Mouse (Mus musculus) lung, postnatal 0 days (tissue): ENCODE measurements around the gene Them4. TPM values are rescaled to one million over a fixed set of nuclear protein-coding genes. Genes with fewer than 3 reads are reported as not detected.
"Not testable (repeated sequence)": the region's sequence is repeated elsewhere in the genome, so short reads cannot be mapped to it uniquely, and the experiment has no call there.

Source experiments
- ATAC-seq: fragments of 200-750 bp; cut with Nextera tagmentation; 2 replicates; pipeline ENCODE4 v1.8.0; 2017; ENCODE audit warnings: moderate library complexity
- DNase-seq: peaks from one replicate; pipeline ENCODE4 v3.0.0-alpha.2; 2016; ENCODE audit warnings: low spot score
- H3K27ac ChIP-seq: fragments of 300-500 bp; sonication (generic); 2 replicates; pipeline ENCODE4 v1.5.1; 2014; ENCODE audit warnings: antibody characterized with exemption, mild to moderate bottlenecking, low read length, mixed read lengths
- H3K27me3 ChIP-seq: fragments of 300-500 bp; sonication (generic); replicated peaks from 2 replicates; pipeline ENCODE4 v1.6.1; 2014; ENCODE audit warnings: low read length, mixed read lengths; ENCODE audit not compliant: insufficient read depth
- H3K36me3 ChIP-seq: fragments of 300-500 bp; sonication (generic); 2 replicates; pipeline ENCODE4 v1.6.1; 2014; ENCODE audit warnings: low read length, mixed read lengths; ENCODE audit not compliant: insufficient read depth
- H3K4me1 ChIP-seq: fragments of 300-500 bp; sonication (generic); 2 replicates; pipeline ENCODE4 v1.6.1; 2014; ENCODE audit warnings: antibody characterized with exemption, low read depth, low read length, mixed read lengths; ENCODE audit not compliant: insufficient read depth
- H3K4me2 ChIP-seq: fragments of 300-500 bp; sonication (generic); replicated peaks from 2 replicates; pipeline ENCODE4 v1.6.1; 2014; ENCODE audit warnings: low read depth, mild to moderate bottlenecking, low read length, moderate library complexity, mixed read lengths
- H3K4me3 ChIP-seq: fragments of 300-500 bp; sonication (generic); 2 replicates; pipeline ENCODE4 v1.5.1; 2014; ENCODE audit warnings: low read depth, low read length
- H3K9ac ChIP-seq: fragments of 300-500 bp; sonication (generic); replicated peaks from 2 replicates; pipeline ENCODE4 v1.6.1; 2014; ENCODE audit warnings: low read depth, mild to moderate bottlenecking
- H3K9me3 ChIP-seq: fragments of 300-500 bp; sonication (generic); 2 replicates; pipeline ENCODE4 v1.6.1; 2016; ENCODE audit warnings: low read length, mixed read lengths
- CTCF ChIP-seq: IDR thresholded peaks from 2 replicates; pipeline ENCODE4 v1.5.1; 2016; ENCODE audit warnings: antibody characterized with exemption, mild to moderate bottlenecking
- EP300 ChIP-seq: IDR thresholded peaks from 2 replicates; pipeline ENCODE4 v1.6.1; 2016; ENCODE audit warnings: antibody characterized with exemption, mild to moderate bottlenecking, control low read depth
- WGBS: fragments of 180-500 bp; shearing (Covaris S2); extraction: QIAGEN DNeasy Blood & Tissue Kit; methylation state at CpG from one replicate; pipeline ENCODE4 v1.1.7; 2014; 5-methylcytosine and 5-hydroxymethylcytosine counted together
- polyA plus RNA-seq: library from polyadenylated mRNA; unstranded; fragments of >200 nt; fragmentation: Nextera tagmentation; extraction: Ambion mirVana; gene quantifications from 2 replicates; pipeline ENCODE4 v1.2.1, GENCODE M21; 2015

Gene Them4
- polyA plus RNA-seq = 7.6 and 7.7 TPM in 2 replicates

- ATAC-seq = peak; percentile 100
- H3K4me1 ChIP-seq = no peaks in the 10 kb centered on the region
- no peaks in the 10 kb centered on the region for H3K9me3 ChIP-seq
- H3K4me2 ChIP-seq = peak within 1 kb of the TSS; percentile 65
- H3K27ac ChIP-seq = peak within 1 kb of the TSS; percentile 80
- DNase-seq = peak; percentile 99
- H3K4me3 ChIP-seq = peak within 1 kb of the TSS; percentile 63
- H3K36me3 ChIP-seq = no peaks in the 10 kb centered on the region
- WGBS = 1% methylated on average over 47 of the region's 47 CpGs
- no peaks in the 10 kb centered on the region for H3K27me3 ChIP-seq
- TF ChIP-seq CTCF = no peak; the same call in 1 of the 2 replicates
- peak; percentile 46; the same call in 1 of the 2 replicates for TF ChIP-seq EP300
- H3K9ac ChIP-seq = peak within 1 kb of the TSS; percentile 54
Measured at GRCm38 (mm10) chr3:94309633-94310363, at the start of gene Them4. TSS of gene Them4 (plus strand) at chr3:94310089.

GRCm38 (mm10) chr3:94260598-94260997 lies 49.3 kb upstream of the Them4 start:
- ATAC-seq = no peak
- no peak for DNase-seq
- TF ChIP-seq CTCF (peak; percentile 39), EP300 (no peak)

GRCm38 (mm10) chr3:94263736-94264135 lies 46.2 kb upstream of the Them4 start, which contains the start of gene Gm4778:
TSS of gene Gm4778 (plus strand) at chr3:94264036.
- no CpG with 5 or more reads among the region's 1 CpGs for WGBS
- not testable (repeated sequence) for H3K4me3 ChIP-seq, H3K27ac ChIP-seq, DNase-seq, H3K27me3 ChIP-seq, H3K36me3 ChIP-seq, H3K9me3 ChIP-seq, H3K4me2 ChIP-seq, H3K9ac ChIP-seq, ATAC-seq, H3K4me1 ChIP-seq

More at GRCm38 (mm10) chr3:94260598-94260997, 49.3 kb upstream of the Them4 start:
- Histone ChIP-seq H3K36me3 (no peaks in the 10 kb centered on the region), H3K27me3 (no peaks in the 10 kb centered on the region), H3K4me3 (no peak overlapping the region), H3K27ac (no peak overlapping the region), H3K9ac (no peak overlapping the region), H3K4me2 (no peak overlapping the region), H3K9me3 (no peaks in the 10 kb centered on the region), H3K4me1 (no peaks in the 10 kb centered on the region)
- 49% methylated on average over 6 of the region's 6 CpGs for WGBS

GRCm38 (mm10) chr3:94275991-94276390 lies 33.9 kb upstream of the Them4 start:
- H3K9ac ChIP-seq = no peak overlapping the region
- no peaks in the 10 kb centered on the region for H3K27me3 ChIP-seq
- no peak overlapping the region for H3K27ac ChIP-seq
- DNase-seq (no peak), ATAC-seq (no peak)
- no peaks in the 10 kb centered on the region for H3K9me3 ChIP-seq
- H3K4me2 ChIP-seq = no peak overlapping the region
- TF ChIP-seq CTCF (no peak), EP300 (no peak)
- H3K36me3 ChIP-seq = no peaks in the 10 kb centered on the region
- 86% methylated on average over 11 of the region's 11 CpGs for WGBS
- H3K4me3 ChIP-seq = no peak overlapping the region
- no peaks in the 10 kb centered on the region for H3K4me1 ChIP-seq

- Histone ChIP-seq H3K27me3 (no peaks in the 10 kb centered on the region), H3K36me3 (no peaks in the 10 kb centered on the region), H3K9me3 (no peaks in the 10 kb centered on the region), H3K9ac (no peak overlapping the region), H3K4me2 (no peak overlapping the region), H3K4me1 (no peaks in the 10 kb centered on the region), H3K4me3 (no peak overlapping the region), H3K27ac (no peak overlapping the region)
- no peak for DNase-seq
- no peak for TF ChIP-seq CTCF
- TF ChIP-seq EP300 = no peak
- 76% methylated on average over 1 of the region's 1 CpGs for WGBS
- no peak for ATAC-seq
Measured at GRCm38 (mm10) chr3:94305457-94305856, 4.4 kb upstream of the Them4 start.

GRCm38 (mm10) chr3:94306975-94307374 lies 2.9 kb upstream of the Them4 start:
- H3K9me3 ChIP-seq = no peaks in the 10 kb centered on the region
- H3K9ac ChIP-seq = no peak overlapping the region
- no peaks in the 10 kb centered on the region for H3K27me3 ChIP-seq
- DNase-seq (no peak), ATAC-seq (no peak)
- H3K27ac ChIP-seq = no peak overlapping the region
- H3K36me3 ChIP-seq = no peaks in the 10 kb centered on the region
- H3K4me1 ChIP-seq = no peaks in the 10 kb centered on the region
- H3K4me3 ChIP-seq = no peak overlapping the region
- no peak overlapping the region for H3K4me2 ChIP-seq
- TF ChIP-seq CTCF (no peak), EP300 (no peak)
